Mouse (Mus musculus) embryonic facial prominence, embryonic 11.5 days (tissue): ENCODE data around the gene Pcnt. TPM values are rescaled to one million over a fixed set of nuclear protein-coding genes. Genes with fewer than 3 reads are reported as not detected.

Source experiments
- ATAC-seq: fragments of 200-750 bp; cut with Nextera tagmentation; replicated peaks from 2 replicates; pipeline ENCODE4 v1.8.0; 2017; ENCODE audit warnings: low read depth; ENCODE audit not compliant: insufficient number of reproducible peaks, low FRiP score, low TSS enrichment
- DNase-seq: peaks from one replicate; pipeline ENCODE4 v3.0.0-alpha.2; 2015; ENCODE audit warnings: low spot score
- H3K27ac ChIP-seq: fragments of 300-500 bp; sonication (generic); replicated peaks from 2 replicates; pipeline ENCODE4 v1.5.1; 2014; ENCODE audit warnings: mild to moderate bottlenecking, low read depth, low read length, control low read depth
- H3K27me3 ChIP-seq: fragments of 300-500 bp; sonication (generic); 2 replicates; pipeline ENCODE4 v1.6.1; 2014; ENCODE audit warnings: mild to moderate bottlenecking, low read length, moderate library complexity, mixed read lengths; ENCODE audit not compliant: control insufficient read depth, insufficient read depth
- H3K36me3 ChIP-seq: fragments of 300-500 bp; sonication (generic); replicated peaks from 2 replicates; pipeline ENCODE4 v1.6.1; 2014; ENCODE audit warnings: low read depth, mild to moderate bottlenecking, low read length, moderate library complexity, mixed read lengths; ENCODE audit not compliant: control insufficient read depth, insufficient read depth
- H3K4me1 ChIP-seq: fragments of 300-500 bp; sonication (generic); 2 replicates; pipeline ENCODE4 v1.6.1; 2014; ENCODE audit warnings: low read length, mixed read lengths; ENCODE audit not compliant: control insufficient read depth, insufficient read depth
- H3K4me2 ChIP-seq: fragments of 300-500 bp; sonication (generic); 2 replicates; pipeline ENCODE4 v1.6.1; 2014; ENCODE audit warnings: low read depth, mild to moderate bottlenecking, control low read depth, low read length, moderate library complexity
- H3K4me3 ChIP-seq: fragments of 300-500 bp; sonication (generic); 2 replicates; pipeline ENCODE4 v1.5.1; 2014; ENCODE audit warnings: low read depth, low read length, control low read depth
- H3K9ac ChIP-seq: fragments of 300-500 bp; sonication (generic); replicated peaks from 2 replicates; pipeline ENCODE4 v1.6.1; 2014; ENCODE audit warnings: mild to moderate bottlenecking, control low read depth, low read length
- H3K9me3 ChIP-seq: fragments of 300-500 bp; sonication (generic); replicated peaks from 2 replicates; pipeline ENCODE4 v1.6.1; 2016; ENCODE audit warnings: mild to moderate bottlenecking, low read length, inconsistent platforms, mixed read lengths; ENCODE audit not compliant: control insufficient read depth
- WGBS: fragments of 180-500 bp; shearing (Covaris S2); extraction: QIAGEN DNeasy Blood & Tissue Kit; methylation state at CpG from one replicate; pipeline ENCODE4 v1.1.7; 2014; 5-methylcytosine and 5-hydroxymethylcytosine counted together
- polyA plus RNA-seq: library from polyadenylated mRNA; unstranded; fragments of >200 nt; fragmentation: Nextera tagmentation; extraction: Ambion mirVana; gene quantifications from 2 replicates; pipeline ENCODE4 v1.2.1, GENCODE M21; 2014

The Pcnt gene
- polyA plus RNA-seq: 12.6 and 14.3 TPM in 2 replicates

DNA sequence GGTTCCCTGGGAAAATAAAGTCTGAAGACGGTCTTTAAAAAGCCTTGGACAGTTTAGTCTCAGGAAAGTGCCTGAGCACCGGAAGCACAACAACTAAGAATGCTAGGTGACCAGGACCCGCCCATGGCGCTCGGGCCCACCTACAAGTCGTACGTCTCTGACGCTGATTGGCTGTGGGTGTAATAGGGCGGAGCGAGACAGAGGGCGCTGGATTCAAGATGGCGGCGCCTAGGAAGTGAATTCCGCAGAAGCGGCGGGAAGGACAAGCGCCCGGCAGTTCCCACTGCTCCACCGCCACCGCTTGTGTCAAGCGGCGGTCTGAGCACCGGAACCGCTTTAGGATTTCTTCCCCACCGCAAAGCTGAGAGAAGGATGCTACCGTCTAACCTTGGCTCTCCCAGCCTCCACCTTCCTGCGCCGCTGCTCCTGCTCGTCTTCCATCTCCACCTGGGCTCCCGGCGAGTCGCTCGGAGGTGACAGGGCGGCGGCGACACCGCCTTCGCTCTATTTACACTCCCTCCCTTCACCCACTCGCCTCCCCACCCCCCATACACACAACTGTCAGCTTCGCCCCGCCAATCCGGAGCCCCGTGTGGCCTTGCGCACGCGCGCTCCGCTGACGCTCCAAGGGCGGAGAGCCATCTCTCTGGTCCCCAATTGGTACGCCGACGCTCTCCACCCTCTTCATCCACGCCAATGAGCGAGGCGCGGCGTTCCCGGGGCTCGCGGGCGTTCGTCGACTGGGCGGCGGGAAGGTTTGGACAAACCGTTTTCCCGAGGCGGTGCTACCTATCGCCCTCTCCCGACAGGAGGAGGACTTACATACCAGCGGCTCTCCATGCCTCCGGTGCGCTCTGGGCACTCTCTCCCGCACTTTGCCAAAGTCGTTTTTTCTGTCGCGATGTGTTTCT, at the start of gene Pcnt:
TSS of gene Pcnt (minus strand) at position 609 of the 911 bp plus-strand sequence.
- Histone ChIP-seq H3K36me3 (peaks cover 5% of the 10 kb centered on the region; the same call in 1 of the 2 replicates), H3K27ac (peak within 1 kb of the TSS; percentile 88), H3K9me3 (no peaks in the 10 kb centered on the region), H3K27me3 (no peaks in the 10 kb centered on the region), H3K9ac (peak within 1 kb of the TSS; percentile 81), H3K4me3 (peak within 1 kb of the TSS; percentile 83), H3K4me2 (peak within 1 kb of the TSS; percentile 51), H3K4me1 (no peaks in the 10 kb centered on the region)
- DNase-seq: peak; percentile 98
- peak; percentile 98 for ATAC-seq
- under 1% methylated on average over 77 of the region's 78 CpGs for WGBS

DNA sequence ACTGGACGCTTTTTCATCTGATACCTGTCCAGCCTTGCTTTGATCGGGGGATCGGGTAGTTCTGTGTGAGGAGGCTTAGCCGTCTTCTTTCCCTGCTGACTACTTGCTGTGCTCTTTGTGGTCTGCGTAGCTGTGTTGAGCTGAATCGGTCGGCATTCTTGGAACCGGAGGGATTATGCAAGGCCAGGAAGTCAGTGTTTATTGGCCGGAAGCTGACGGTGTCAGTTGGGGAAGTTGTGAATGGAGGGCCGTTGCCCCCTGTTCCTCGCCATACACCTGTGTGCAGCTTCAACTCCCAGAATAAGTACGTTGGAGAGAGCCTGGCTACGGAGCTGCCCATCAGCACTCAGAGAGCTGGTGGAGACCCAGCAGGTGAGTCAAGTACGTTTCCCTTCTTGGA, 46.6 kb upstream of the Pcnt start:
- H3K27me3 ChIP-seq: no peaks in the 10 kb centered on the region
- H3K4me1 ChIP-seq: no peaks in the 10 kb centered on the region
- 93% methylated on average over 15 of the region's 15 CpGs for WGBS
- DNase-seq (no peak), ATAC-seq (no peak)
- no peaks in the 10 kb centered on the region for H3K9me3 ChIP-seq
- no peak overlapping the region for H3K9ac ChIP-seq
- no peak overlapping the region for H3K4me3 ChIP-seq
- peaks cover 9% of the 10 kb centered on the region for H3K36me3 ChIP-seq
- H3K4me2 ChIP-seq: no peak overlapping the region
- H3K27ac ChIP-seq: no peak overlapping the region

DNA sequence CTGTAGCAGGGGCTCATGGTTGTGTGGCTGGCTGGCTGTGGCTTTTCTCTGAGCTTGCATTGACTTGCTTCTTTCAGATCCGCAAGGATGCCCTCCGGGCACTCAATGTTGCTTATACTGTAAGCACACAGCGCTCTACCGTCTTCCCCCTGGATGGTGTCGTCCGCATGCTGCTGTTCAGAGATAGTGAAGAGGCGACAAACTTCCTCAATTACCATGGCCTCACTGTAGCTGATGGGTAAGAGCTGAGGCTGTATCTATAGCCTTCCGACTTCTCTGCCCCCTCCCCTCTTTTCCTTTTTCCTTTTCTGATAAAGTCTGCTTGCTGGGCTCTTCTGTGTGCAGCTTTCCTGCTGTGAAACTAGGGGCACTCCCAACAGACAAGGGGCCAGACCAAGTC, 45.7 kb upstream of the Pcnt start:
- H3K27ac ChIP-seq: no peak overlapping the region
- H3K4me1 ChIP-seq: no peaks in the 10 kb centered on the region
- WGBS: 87% methylated on average over 8 of the region's 8 CpGs
- H3K4me3 ChIP-seq: no peak overlapping the region
- peaks cover 9% of the 10 kb centered on the region for H3K36me3 ChIP-seq
- no peaks in the 10 kb centered on the region for H3K9me3 ChIP-seq
- ATAC-seq (no peak), DNase-seq (no peak)
- no peaks in the 10 kb centered on the region for H3K27me3 ChIP-seq
- no peak overlapping the region for H3K9ac ChIP-seq
- no peak overlapping the region for H3K4me2 ChIP-seq

DNA sequence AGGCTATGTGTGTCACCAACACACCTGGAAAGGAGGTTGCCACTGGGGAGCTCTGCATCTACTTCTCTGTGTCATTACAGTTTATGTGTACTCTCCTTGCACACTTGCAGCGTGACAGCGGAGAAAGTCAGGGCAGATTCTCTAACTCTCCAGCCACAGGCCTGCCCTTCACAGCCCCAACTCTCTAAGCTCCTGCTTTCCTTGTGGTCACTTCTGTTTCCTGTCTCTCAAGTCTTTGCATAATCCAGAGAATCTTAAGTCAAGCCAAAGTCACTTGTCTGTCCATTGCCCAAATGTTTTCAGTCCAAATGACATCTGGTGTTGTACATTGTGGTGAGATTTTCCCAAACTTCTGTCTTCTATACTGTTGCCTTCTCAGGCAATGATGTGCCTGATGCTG, 43.7 kb upstream of the Pcnt start:
- 93% methylated on average over 2 of the region's 2 CpGs for WGBS
- no peak overlapping the region for H3K4me2 ChIP-seq
- H3K27ac ChIP-seq: no peak overlapping the region
- H3K9ac ChIP-seq: no peak overlapping the region
- H3K4me3 ChIP-seq: no peak overlapping the region
- H3K36me3 ChIP-seq: peaks cover 9% of the 10 kb centered on the region
- no peaks in the 10 kb centered on the region for H3K27me3 ChIP-seq
- DNase-seq (no peak), ATAC-seq (no peak)
- H3K9me3 ChIP-seq: no peaks in the 10 kb centered on the region
- no peaks in the 10 kb centered on the region for H3K4me1 ChIP-seq

DNA sequence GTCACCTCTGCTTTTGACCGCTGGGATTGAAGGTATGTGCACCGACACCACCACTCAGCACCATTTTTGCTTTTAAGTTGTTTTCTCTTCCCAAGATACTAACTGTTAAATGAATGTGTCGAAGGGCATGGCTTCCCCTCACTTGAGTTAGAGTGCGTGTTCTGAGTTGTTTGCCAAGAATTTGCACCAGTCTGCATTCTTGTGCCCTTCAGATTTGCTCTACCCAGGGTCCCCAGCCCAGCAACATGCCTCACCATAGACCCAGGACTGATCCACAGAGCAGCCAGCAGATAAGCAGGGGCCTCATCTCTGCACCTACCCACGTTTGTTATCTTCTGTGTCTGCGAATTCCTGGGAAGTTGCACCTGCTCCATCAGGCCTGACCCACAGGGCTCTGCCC, 38.9 kb upstream of the Pcnt start:
- H3K4me3 ChIP-seq: no peak overlapping the region
- H3K4me1 ChIP-seq: no peaks in the 10 kb centered on the region
- no peaks in the 10 kb centered on the region for H3K9me3 ChIP-seq
- no peak overlapping the region for H3K4me2 ChIP-seq
- H3K36me3 ChIP-seq: peaks cover 18% of the 10 kb centered on the region
- no peak for ATAC-seq
- 91% methylated on average over 6 of the region's 6 CpGs for WGBS
- no peaks in the 10 kb centered on the region for H3K27me3 ChIP-seq
- H3K27ac ChIP-seq: no peak overlapping the region
- no peak overlapping the region for H3K9ac ChIP-seq
- DNase-seq: no peak

DNA sequence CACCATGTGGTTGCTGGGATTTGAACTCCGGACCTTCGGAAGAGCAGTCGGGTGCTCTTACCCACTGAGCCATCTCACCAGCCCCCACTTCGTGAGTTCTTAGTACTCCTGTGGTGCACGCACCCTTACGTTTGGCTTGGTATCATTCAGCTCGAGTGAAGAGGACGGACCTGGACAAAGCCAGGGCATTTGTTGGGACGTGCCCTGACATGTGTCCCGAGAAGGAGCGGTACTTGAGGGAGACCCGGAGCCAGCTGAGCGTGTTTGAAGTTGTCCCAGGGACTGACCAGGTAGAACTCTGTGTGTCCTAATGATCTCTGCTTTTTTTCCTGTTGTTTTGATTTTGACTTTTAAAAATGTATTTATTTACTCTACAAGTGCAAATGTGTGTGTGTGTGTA, 38.3 kb upstream of the Pcnt start:
- DNase-seq (no peak), ATAC-seq (no peak)
- H3K36me3 ChIP-seq: peaks cover 15% of the 10 kb centered on the region
- H3K9ac ChIP-seq: no peak overlapping the region
- H3K27ac ChIP-seq: no peak overlapping the region
- no peak overlapping the region for H3K4me3 ChIP-seq
- H3K27me3 ChIP-seq: no peaks in the 10 kb centered on the region
- no peak overlapping the region for H3K4me2 ChIP-seq
- no peaks in the 10 kb centered on the region for H3K4me1 ChIP-seq
- 90% methylated on average over 13 of the region's 13 CpGs for WGBS
- no peaks in the 10 kb centered on the region for H3K9me3 ChIP-seq

DNA sequence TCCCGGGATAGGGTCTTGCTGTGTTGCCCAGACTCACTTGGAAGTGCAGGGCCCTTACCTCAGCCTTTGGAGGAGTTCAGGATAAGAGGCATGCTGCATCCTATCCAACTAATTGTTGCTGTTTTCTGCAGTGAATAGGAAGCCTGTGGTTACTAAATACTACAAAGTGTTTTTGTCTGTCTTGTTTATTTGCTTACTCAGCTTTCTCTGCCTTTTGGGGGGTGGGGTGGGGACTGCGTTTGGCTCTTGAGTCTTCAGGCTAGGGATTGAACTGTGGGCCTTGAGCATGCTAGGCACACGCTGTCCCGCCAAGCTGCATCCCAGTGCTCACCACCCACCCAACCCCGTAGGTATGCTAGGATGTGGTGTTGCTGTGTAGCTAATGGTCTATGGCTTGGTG, 31.2 kb upstream of the Pcnt start:
- Histone ChIP-seq H3K4me2 (no peak overlapping the region), H3K27ac (no peak overlapping the region), H3K9ac (no peak overlapping the region), H3K4me1 (no peaks in the 10 kb centered on the region), H3K4me3 (no peak overlapping the region), H3K9me3 (no peaks in the 10 kb centered on the region), H3K27me3 (no peaks in the 10 kb centered on the region), H3K36me3 (peaks cover 13% of the 10 kb centered on the region)
- DNase-seq (no peak), ATAC-seq (no peak)
- WGBS: 92% methylated on average over 5 of the region's 5 CpGs
